10 mouse cellular contexts compared by ENCODE assay signal in genomic region chr7:16155132-16155872, GRCm38 (mm10). TPM values are rescaled to one million over a fixed set of nuclear protein-coding genes. Genes with fewer than 3 reads are reported as not detected.
DNase-seq lines count a peak whose midpoint lies in the region; ATAC-seq and TF ChIP-seq lines count a peak whose summit lies in the region.
"Had no signal": no experiment of that assay in that cellular context is flagged by ENCODE, and none has a peak within 500 bp of the region (broad histone marks: within the 10 kb centered on the region; RNA-seq: fewer than 3 reads in every experiment).

No protein-coding gene starts in this region.

- intact Hi-C loops in heart, postnatal 10 days (cut with DNase I), result no loop called here

- peak; percentile 76 for DNase-seq in cerebellum, adult 9-11 months
- DNase-seq in cerebellum, postnatal 4 days (ENCODE audit: low spot score in 2 of 2), result no peak
- DNase-seq in lung, postnatal 14 days, result peak; percentile 12
- no peak for DNase-seq in lung, adult 2 months
- peak; percentile 80 for DNase-seq in brain, adult 2 months (ENCODE audit: low read depth, low spot score)
- DNase-seq in heart, postnatal 10 days, result peak; percentile 60 to 68
- no peak for DNase-seq in c-Kit-positive CD71-positive TER-119-positive erythroid progenitor cells, embryonic 14.5 days (ENCODE audit: low spot score)

- ATAC-seq in activated CD4-positive, CD25-positive, alpha-beta regulatory T cell, adult 4 months, result no peak

- 46% methylated on average over 9 of the region's 9 CpGs for whole genome bisulfite sequencing in lung, adult 2 months

- no peak for TF ChIP-seq POLR2A in lung, adult 2 months (IDR thresholded peaks at IDR 0.05; ENCODE audit: borderline replicate concordance, extremely low read depth, low read depth, low read length)

- H3K4me1 ChIP-seq in lung, adult 2 months (ENCODE audit: control insufficient read depth, insufficient read depth, low read length), result no peaks in the 10 kb centered on the region; the same call in 1 of the 2 replicates
- H3K4me1 ChIP-seq: lung, embryonic 15.5 days had no signal

- no peak for TF ChIP-seq CTCF in lung, adult 2 months (IDR thresholded peaks at IDR 0.05; ENCODE audit: insufficient read depth, low read length)

- H3K4me3 ChIP-seq in lung, adult 2 months (replicated peaks; ENCODE audit: extremely low read depth, low read depth, low read length), result no peak overlapping the region
- H3K4me3 ChIP-seq: kidney, embryonic 15.5 days; lung, embryonic 15.5 days had no signal

RNA-seq across cellular contexts. Expression of gene Meis3, which starts 19.6 kb away (rescaled TPM):
- 19.4 and 23.4 TPM in 2 replicates for polyA plus RNA-seq in lung, adult 2 months (2012; rRNA removed)
- 1 to 10 TPM; 6.1 to 6.5 TPM for total RNA-seq in heart, postnatal 10 days (2021)
- 10 to 100 TPM; 11.0 to 17.9 TPM for polyA plus RNA-seq in activated CD4-positive, CD25-positive, alpha-beta regulatory T cell, adult 4 months (2017; shearing (Covaris generic))

RNA-seq across cellular contexts. Expression of gene Slc8a2, which starts 25.7 kb away (rescaled TPM):
- 0.85 TPM in 2 replicates for polyA plus RNA-seq in lung, adult 2 months (2012; rRNA removed)
- total RNA-seq in heart, postnatal 10 days (2021), result 1 to 10 TPM; 1.3 to 1.4 TPM
- not detected for polyA plus RNA-seq in activated CD4-positive, CD25-positive, alpha-beta regulatory T cell, adult 4 months (2017; shearing (Covaris generic))

RNA-seq across cellular contexts. Expression of gene Kptn, which starts 35.6 kb away (rescaled TPM):
- polyA plus RNA-seq in lung, adult 2 months (2012; rRNA removed), result 25.5 and 28.3 TPM in 2 replicates
- total RNA-seq in heart, postnatal 10 days (2021), result 10 to 100 TPM; 24.1 to 27.7 TPM
- 10 to 100 TPM; 18.6 to 21.8 TPM for polyA plus RNA-seq in activated CD4-positive, CD25-positive, alpha-beta regulatory T cell, adult 4 months (2017; shearing (Covaris generic))

RNA-seq across cellular contexts. Expression of gene Napa, which starts 57.0 kb away (rescaled TPM):
- polyA plus RNA-seq in lung, adult 2 months (2012; rRNA removed), result 144 and 157 TPM in 2 replicates
- 100 to 1,000 TPM in 1 of 2 experiments, 10 to 100 TPM in 1; 93.2 to 100 TPM for total RNA-seq in heart, postnatal 10 days (2021)
- 100 to 1,000 TPM; 162 to 259 TPM for polyA plus RNA-seq in activated CD4-positive, CD25-positive, alpha-beta regulatory T cell, adult 4 months (2017; shearing (Covaris generic))

Comparison
In these comparisons a context has a peak if more than half of its experiments do, and no peak if none do; other contexts are left out.
1. DNase-seq: peak in cerebellum, adult 9-11 months (single experiment), lung, postnatal 14 days (single experiment), brain, adult 2 months (single experiment) and heart, postnatal 10 days (2 of 2); none in cerebellum, postnatal 4 days (0 of 2), lung, adult 2 months (single experiment) and c-Kit-positive CD71-positive TER-119-positive erythroid progenitor cells, embryonic 14.5 days (single experiment).